Mouse (Mus musculus): ENCODE measurements around the gene AL731706.2.

- TF ChIP-seq CTCF (IDR thresholded peaks at IDR 0.05; ENCODE audit: low read depth) (no peak), EP300 (IDR thresholded peaks at IDR 0.05; ENCODE audit: low read depth) (no peak)
Observed at GRCm38 (mm10) chr2:136908596-136908995, 23.1 kb upstream of the AL731706.2 start.

Data from heart, postnatal 0 days (tissue).